Mouse (Mus musculus): Measurements from ENCODE around the gene Gm36028. TPM values are rescaled to one million over a fixed set of nuclear protein-coding genes. Genes with fewer than 3 reads are reported as not detected.

Gm36028 gene
- polyA plus RNA-seq, 1 experiment = 0.12 TPM

- DNase-seq (ENCODE audit: low read depth) = no peak
Observed at GRCm38 (mm10) chr16:37809623-37809992, 51.3 kb downstream of the Gm36028 start.

- no peak for DNase-seq (ENCODE audit: low read depth)
Observed at GRCm38 (mm10) chr16:37808866-37809622, 51.9 kb downstream of the Gm36028 start.

GRCm38 (mm10) chr16:37807269-37807668, 53.7 kb downstream of the Gm36028 start:
- DNase-seq (ENCODE audit: low read depth) = no peak

GRCm38 (mm10) chr16:37805746-37806495, 55.0 kb downstream of the Gm36028 start:
- no peak for DNase-seq (ENCODE audit: low read depth)

GRCm38 (mm10) chr16:37803387-37803950, 57.5 kb downstream of the Gm36028 start:
- DNase-seq (ENCODE audit: low read depth) = no peak

GRCm38 (mm10) chr16:37802686-37803295, 58.2 kb downstream of the Gm36028 start:
- no peak for DNase-seq (ENCODE audit: low read depth)

GRCm38 (mm10) chr16:37801097-37801496, 59.8 kb downstream of the Gm36028 start:
- DNase-seq (ENCODE audit: low read depth) = no peak

Other genes with a start within 250 kb of the Gm36028 start
- gene Ndufb4, start 206.7 kb downstream of the Gm36028 start, polyA plus RNA-seq (2012; rRNA removed) = 65.0 and 93.1 TPM in 2 replicates
- gene Fstl1, start 84.3 kb downstream of the Gm36028 start, polyA plus RNA-seq (2012; rRNA removed) = 56.9 and 84.0 TPM in 2 replicates
- gene Lrrc58, start 7.2 kb upstream of the Gm36028 start, polyA plus RNA-seq (2012; rRNA removed) = 31.1 and 31.6 TPM in 2 replicates
- gene Gpr156, start 55.4 kb upstream of the Gm36028 start, polyA plus RNA-seq (2012; rRNA removed) = 1.1 and 1.5 TPM in 2 replicates
- gene Gsk3b, start 227.9 kb upstream of the Gm36028 start, polyA plus RNA-seq (2012; rRNA removed) = 16.7 and 22.8 TPM in 2 replicates

All from gonadal fat pad, adult 2 months (tissue).